Mouse (Mus musculus) embryonic facial prominence, embryonic 12.5 days (tissue): ENCODE measurements around the gene Rxfp2. TPM values are rescaled to one million over a fixed set of nuclear protein-coding genes. Genes with fewer than 3 reads are reported as not detected.

Experiments
- ATAC-seq: fragments of 200-750 bp; cut with Nextera tagmentation; 2 replicates; pipeline ENCODE4 v1.8.0; 2017; ENCODE audit not compliant: insufficient number of reproducible peaks, insufficient read depth, low FRiP score, low TSS enrichment
- H3K27ac ChIP-seq: fragments of 300-500 bp; sonication (generic); 2 replicates; pipeline ENCODE4 v1.5.1; 2016; ENCODE audit warnings: mild to moderate bottlenecking
- H3K27me3 ChIP-seq: fragments of 300-500 bp; sonication (generic); 2 replicates; pipeline ENCODE4 v1.6.1; 2016; ENCODE audit warnings: mild to moderate bottlenecking, moderate library complexity
- H3K36me3 ChIP-seq: fragments of 300-500 bp; sonication (generic); 2 replicates; pipeline ENCODE4 v1.6.1; 2016; ENCODE audit warnings: mild to moderate bottlenecking
- H3K4me1 ChIP-seq: fragments of 300-500 bp; sonication (generic); 2 replicates; pipeline ENCODE4 v1.6.1; 2016
- H3K4me2 ChIP-seq: fragments of 300-500 bp; sonication (generic); replicated peaks from 2 replicates; pipeline ENCODE4 v1.6.1; 2016; ENCODE audit warnings: mild to moderate bottlenecking, moderate library complexity
- H3K4me3 ChIP-seq: fragments of 300-500 bp; sonication (generic); 2 replicates; pipeline ENCODE4 v1.5.1; 2016; ENCODE audit warnings: mild to moderate bottlenecking
- H3K9ac ChIP-seq: fragments of 300-500 bp; sonication (generic); 2 replicates; pipeline ENCODE4 v1.6.1; 2016; ENCODE audit warnings: mild to moderate bottlenecking, moderate library complexity
- H3K9me3 ChIP-seq: fragments of 300-500 bp; sonication (generic); 2 replicates; pipeline ENCODE4 v1.6.1; 2016; ENCODE audit warnings: mild to moderate bottlenecking, moderate library complexity
- WGBS: fragments of 180-500 bp; shearing (Covaris S2); methylation state at CpG from one replicate; pipeline ENCODE4 v1.1.7; 2016; 5-methylcytosine and 5-hydroxymethylcytosine counted together
- polyA plus RNA-seq: library from polyadenylated mRNA; unstranded; fragments of >200 nt; fragmentation: Nextera tagmentation; extraction: Ambion mirVana; gene quantifications from 2 replicates; pipeline ENCODE4 v1.2.1, GENCODE M21; 2016

Rxfp2 gene
- polyA plus RNA-seq = 0.41 and 0.51 TPM in 2 replicates

GRCm38 (mm10) chr5:150018656-150019055 lies at the start of gene Rxfp2:
Rxfp2 (plus strand) TSS chr5:150018675.
- no peaks in the 10 kb centered on the region for H3K9me3 ChIP-seq
- no peaks in the 10 kb centered on the region for H3K36me3 ChIP-seq
- peaks cover 4% of the 10 kb centered on the region; the same call in 1 of the 2 replicates for H3K4me1 ChIP-seq
- H3K27ac ChIP-seq = no peak within 1 kb of the TSS
- no peaks in the 10 kb centered on the region for H3K27me3 ChIP-seq
- H3K9ac ChIP-seq = no peak within 1 kb of the TSS
- no peak within 1 kb of the TSS for H3K4me3 ChIP-seq
- no peak within 1 kb of the TSS for H3K4me2 ChIP-seq
- WGBS = 48% methylated on average over 19 of the region's 19 CpGs
- no peak for ATAC-seq

GRCm38 (mm10) chr5:149970261-149970660 lies 48.2 kb upstream of the Rxfp2 start:
- Histone ChIP-seq H3K36me3 (no peaks in the 10 kb centered on the region), H3K27ac (no peak overlapping the region), H3K4me1 (no peaks in the 10 kb centered on the region), H3K27me3 (no peaks in the 10 kb centered on the region), H3K4me3 (no peak overlapping the region), H3K4me2 (no peak overlapping the region), H3K9ac (no peak overlapping the region), H3K9me3 (no peaks in the 10 kb centered on the region)
- 84% methylated on average over 11 of the region's 11 CpGs for WGBS
- ATAC-seq = no peak

- no peaks in the 10 kb centered on the region for H3K27me3 ChIP-seq
- WGBS = 78% methylated on average over 2 of the region's 2 CpGs
- no peak overlapping the region for H3K4me3 ChIP-seq
- no peak for ATAC-seq
- H3K9ac ChIP-seq = no peak overlapping the region
- H3K9me3 ChIP-seq = no peaks in the 10 kb centered on the region
- H3K4me2 ChIP-seq = no peak overlapping the region
- peaks cover 3% of the 10 kb centered on the region; the same call in 1 of the 2 replicates for H3K4me1 ChIP-seq
- no peaks in the 10 kb centered on the region for H3K36me3 ChIP-seq
- no peak overlapping the region for H3K27ac ChIP-seq
Observed at GRCm38 (mm10) chr5:149977027-149977426, 41.4 kb upstream of the Rxfp2 start.

- no peaks in the 10 kb centered on the region for H3K36me3 ChIP-seq
- no peak for ATAC-seq
- 87% methylated on average over 4 of the region's 4 CpGs for WGBS
- H3K4me1 ChIP-seq = peaks cover 3% of the 10 kb centered on the region; the same call in 1 of the 2 replicates
- no peaks in the 10 kb centered on the region for H3K9me3 ChIP-seq
- no peaks in the 10 kb centered on the region for H3K27me3 ChIP-seq
- no peak overlapping the region for H3K27ac ChIP-seq
- H3K4me3 ChIP-seq = no peak overlapping the region
- H3K4me2 ChIP-seq = no peak overlapping the region
- no peak overlapping the region for H3K9ac ChIP-seq
Observed at GRCm38 (mm10) chr5:149983621-149984020, 34.9 kb upstream of the Rxfp2 start.

- H3K4me2 ChIP-seq = no peak overlapping the region
- 0 out of 2 replicates have a peak, but pooled peaks cover 7% of the 10 kb centered on the region for H3K9me3 ChIP-seq
- WGBS = 81% methylated on average over 5 of the region's 5 CpGs
- H3K9ac ChIP-seq = no peak overlapping the region
- 0 out of 2 replicates have a peak, but pooled peaks cover 4% of the 10 kb centered on the region for H3K4me1 ChIP-seq
- no peak overlapping the region for H3K4me3 ChIP-seq
- no peak for ATAC-seq
- H3K27me3 ChIP-seq = no peaks in the 10 kb centered on the region
- H3K36me3 ChIP-seq = no peaks in the 10 kb centered on the region
- no peak overlapping the region for H3K27ac ChIP-seq
Observed at GRCm38 (mm10) chr5:149994578-149994977, 23.9 kb upstream of the Rxfp2 start.

GRCm38 (mm10) chr5:149996614-149997013 lies 21.9 kb upstream of the Rxfp2 start:
- WGBS = 91% methylated on average over 4 of the region's 4 CpGs
- ATAC-seq = no peak

GRCm38 (mm10) chr5:149997321-149998034 lies 21.0 kb upstream of the Rxfp2 start:
- 80% methylated on average over 22 of the region's 22 CpGs for WGBS
- Histone ChIP-seq H3K4me3 (no peak overlapping the region), H3K27ac (no peak overlapping the region), H3K4me1 (no peaks in the 10 kb centered on the region), H3K9ac (no peak overlapping the region), H3K4me2 (no peak overlapping the region), H3K36me3 (no peaks in the 10 kb centered on the region), H3K27me3 (no peaks in the 10 kb centered on the region), H3K9me3 (0 out of 2 replicates have a peak, but pooled peaks cover 7% of the 10 kb centered on the region)
- ATAC-seq = no peak

More at GRCm38 (mm10) chr5:149996614-149997013, 21.9 kb upstream of the Rxfp2 start:
- Histone ChIP-seq H3K9ac (no peak overlapping the region), H3K9me3 (0 out of 2 replicates have a peak, but pooled peaks cover 7% of the 10 kb centered on the region), H3K4me1 (no peaks in the 10 kb centered on the region), H3K27ac (no peak overlapping the region), H3K4me3 (no peak overlapping the region), H3K27me3 (no peaks in the 10 kb centered on the region), H3K36me3 (no peaks in the 10 kb centered on the region), H3K4me2 (no peak overlapping the region)

GRCm38 (mm10) chr5:149998311-149998710 lies 20.2 kb upstream of the Rxfp2 start:
- no peak overlapping the region for H3K4me3 ChIP-seq
- no peak overlapping the region for H3K27ac ChIP-seq
- H3K9me3 ChIP-seq = 0 out of 2 replicates have a peak, but pooled peaks cover 7% of the 10 kb centered on the region
- no peak overlapping the region for H3K4me2 ChIP-seq
- H3K4me1 ChIP-seq = no peaks in the 10 kb centered on the region
- 62% methylated on average over 7 of the region's 7 CpGs for WGBS
- no peak overlapping the region for H3K9ac ChIP-seq
- H3K27me3 ChIP-seq = no peaks in the 10 kb centered on the region
- H3K36me3 ChIP-seq = no peaks in the 10 kb centered on the region
- ATAC-seq = no peak

- 40% methylated on average over 6 of the region's 6 CpGs for WGBS
- Histone ChIP-seq H3K4me3 (no peak overlapping the region), H3K27me3 (no peaks in the 10 kb centered on the region), H3K36me3 (no peaks in the 10 kb centered on the region), H3K9me3 (no peaks in the 10 kb centered on the region), H3K4me2 (no peak overlapping the region), H3K27ac (no peak overlapping the region), H3K4me1 (no peaks in the 10 kb centered on the region), H3K9ac (no peak overlapping the region)
- no peak for ATAC-seq
Observed at GRCm38 (mm10) chr5:150005355-150005754, 13.1 kb upstream of the Rxfp2 start.

GRCm38 (mm10) chr5:150016861-150017260 lies 1.6 kb upstream of the Rxfp2 start:
- H3K4me3 ChIP-seq = no peak overlapping the region
- peaks cover 4% of the 10 kb centered on the region; the same call in 1 of the 2 replicates for H3K4me1 ChIP-seq
- H3K9ac ChIP-seq = no peak overlapping the region
- no peaks in the 10 kb centered on the region for H3K36me3 ChIP-seq
- no peak overlapping the region for H3K4me2 ChIP-seq
- H3K9me3 ChIP-seq = no peaks in the 10 kb centered on the region
- H3K27me3 ChIP-seq = no peaks in the 10 kb centered on the region
- no peak overlapping the region for H3K27ac ChIP-seq
- no peak for ATAC-seq
- WGBS = 22% methylated on average over 10 of the region's 10 CpGs

GRCm38 (mm10) chr5:150017672-150018071 lies 803 bp upstream of the Rxfp2 start:
- Histone ChIP-seq H3K36me3 (no peaks in the 10 kb centered on the region), H3K27me3 (no peaks in the 10 kb centered on the region), H3K27ac (no peak overlapping the region), H3K9me3 (no peaks in the 10 kb centered on the region), H3K9ac (no peak overlapping the region), H3K4me1 (peaks cover 4% of the 10 kb centered on the region; the same call in 1 of the 2 replicates), H3K4me3 (no peak overlapping the region), H3K4me2 (no peak overlapping the region)
- no peak for ATAC-seq
- 55% methylated on average over 9 of the region's 9 CpGs for WGBS

GRCm38 (mm10) chr5:150020851-150021250 lies 2.4 kb downstream of the Rxfp2 start:
- H3K4me1 ChIP-seq = peaks cover 4% of the 10 kb centered on the region; the same call in 1 of the 2 replicates
- no peaks in the 10 kb centered on the region for H3K9me3 ChIP-seq
- no peaks in the 10 kb centered on the region for H3K36me3 ChIP-seq
- no peak overlapping the region for H3K27ac ChIP-seq
- no peak overlapping the region for H3K9ac ChIP-seq
- no peak overlapping the region for H3K4me3 ChIP-seq
- 0 out of 2 replicates have a peak, but pooled peaks have one; percentile 15 for ATAC-seq
- WGBS = 6% methylated on average over 6 of the region's 6 CpGs
- no peaks in the 10 kb centered on the region for H3K27me3 ChIP-seq
- no peak overlapping the region for H3K4me2 ChIP-seq
